Mouse (Mus musculus): ENCODE results near the gene Serpine2. TPM values are rescaled to one million over a fixed set of nuclear protein-coding genes. Genes with fewer than 3 reads are reported as not detected.

Serpine2 gene
- polyA plus RNA-seq, 1 experiment from 2014 or later = 63.8 TPM

Other genes with a start within 250 kb of the Serpine2 start
- gene Ap1s3, start 189.2 kb downstream of the Serpine2 start, polyA plus RNA-seq (2014; fragmentation: Nextera tagmentation; extraction: Ambion mirVana) = 0.04 and 0.06 TPM in 2 replicates
- 57.7 and 60.8 TPM in 2 replicates for gene Mrpl44, start 85.2 kb downstream of the Serpine2 start, polyA plus RNA-seq (2014; fragmentation: Nextera tagmentation; extraction: Ambion mirVana)
- 47.1 and 49.1 TPM in 2 replicates for gene Wdfy1, start 85.0 kb downstream of the Serpine2 start, polyA plus RNA-seq (2014; fragmentation: Nextera tagmentation; extraction: Ambion mirVana)

Measured in midbrain, embryonic 11.5 days (tissue).